Mouse (Mus musculus) kidney, adult 2 months (tissue): ENCODE measurements around the gene Fhl2. TPM values are rescaled to one million over a fixed set of nuclear protein-coding genes. Genes with fewer than 3 reads are reported as not detected.
A peak's percentile ranks its signal among the peaks of the same experiment; 100 is the strongest.

Source experiments
- DNase-seq: peaks from one replicate; pipeline ENCODE4 v3.0.0; 2021
- H3K27ac ChIP-seq: fragments of 200-500 bp; 2 replicates; pipeline ENCODE4 v1.5.1; 2012; ENCODE audit warnings: low read depth, low read length, control low read depth, inconsistent platforms; ENCODE audit not compliant: insufficient read depth
- H3K27me3 ChIP-seq: fragments of 200-500 bp; replicated peaks from 2 replicates; pipeline ENCODE4 v1.6.1; 2012; ENCODE audit warnings: mild to moderate bottlenecking, moderate library complexity, low read length, inconsistent platforms; ENCODE audit not compliant: control insufficient read depth, insufficient read depth
- H3K36me3 ChIP-seq: fragments of 200-500 bp; 2 replicates; pipeline ENCODE4 v1.6.1; 2012; ENCODE audit warnings: mild to moderate bottlenecking, moderate library complexity, low read length, inconsistent platforms; ENCODE audit not compliant: control insufficient read depth, insufficient read depth
- H3K4me1 ChIP-seq: fragments of 200-500 bp; 2 replicates; pipeline ENCODE4 v1.6.1; 2011; ENCODE audit warnings: low read length; ENCODE audit not compliant: control insufficient read depth, insufficient read depth
- H3K4me3 ChIP-seq: fragments of 200-500 bp; 2 replicates; pipeline ENCODE4 v1.5.1; 2011; ENCODE audit warnings: mild to moderate bottlenecking, low read depth, low read length, control low read depth; ENCODE audit not compliant: insufficient read depth
- CTCF ChIP-seq: fragments of 200-500 bp; conservative IDR thresholded peaks from 2 replicates; pipeline ENCODE4 v1.5.1; 2011; ENCODE audit warnings: low read depth, mild to moderate bottlenecking, control low read depth, low read length, moderate library complexity, mixed read lengths; ENCODE audit not compliant: insufficient read depth, insufficient read length
- POLR2A ChIP-seq: fragments of 200-500 bp; IDR thresholded peaks from one replicate; pipeline ENCODE4 v1.6.1; 2011; ENCODE audit warnings: low read depth, low read length, control low read depth
- whole genome bisulfite sequencing: fragments of 180-500 bp; shearing (Covaris S2); methylation state at CpG from one replicate; pipeline ENCODE4 v1.1.7; 2018; 5-methylcytosine and 5-hydroxymethylcytosine counted together
- polyA plus RNA-seq: library from polyadenylated mRNA; depleted of rRNA; stranded (reverse); fragments of >200 nt; gene quantifications from 2 replicates; pipeline ENCODE4 v1.2.3, GENCODE M21; 2012; rRNA removed

Fhl2 gene
- polyA plus RNA-seq = 45.3 and 48.1 TPM in 2 replicates

DNA sequence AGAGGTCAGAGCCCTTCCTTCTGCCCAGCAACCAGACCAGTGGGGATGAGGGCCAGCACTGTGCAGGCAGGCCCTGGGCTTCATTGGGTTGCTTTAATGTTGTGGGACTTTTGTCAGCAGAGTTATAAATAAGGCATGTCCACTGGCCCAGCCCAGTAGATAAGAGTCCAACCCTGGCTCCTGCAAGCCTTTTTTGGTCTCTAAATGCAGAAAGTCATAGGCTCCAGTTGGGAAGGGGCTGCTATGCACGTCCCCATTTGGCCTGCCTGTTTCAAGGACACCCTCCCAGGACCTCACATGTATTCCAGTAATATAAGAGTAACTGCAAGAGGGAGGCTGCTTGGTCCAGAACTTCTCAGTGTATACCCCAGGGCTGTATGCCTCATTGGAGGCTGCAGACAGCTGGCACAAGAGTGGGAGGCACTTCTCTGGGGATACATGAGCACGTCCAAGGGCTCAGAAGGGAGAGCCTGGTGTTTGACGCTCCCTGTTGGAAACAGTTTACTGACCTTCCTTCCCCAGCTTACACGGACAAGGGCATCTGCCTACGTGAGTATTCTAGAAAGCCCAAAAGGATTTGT is at the start of gene Fhl2:
Gene Fhl2 (minus strand): TSS at position 324 of the 581 bp plus-strand sequence.
- Histone ChIP-seq H3K27ac (peak within 1 kb of the TSS; percentile 77), H3K4me3 (peak within 1 kb of the TSS; percentile 33), H3K36me3 (no peaks in the 10 kb centered on the region), H3K4me1 (0 out of 2 replicates have a peak, but pooled peaks cover 2% of the 10 kb centered on the region), H3K27me3 (no peaks in the 10 kb centered on the region)
- TF ChIP-seq POLR2A = no peak
- no peak for DNase-seq
- 68% methylated on average over 5 of the region's 5 CpGs for WGBS

DNA sequence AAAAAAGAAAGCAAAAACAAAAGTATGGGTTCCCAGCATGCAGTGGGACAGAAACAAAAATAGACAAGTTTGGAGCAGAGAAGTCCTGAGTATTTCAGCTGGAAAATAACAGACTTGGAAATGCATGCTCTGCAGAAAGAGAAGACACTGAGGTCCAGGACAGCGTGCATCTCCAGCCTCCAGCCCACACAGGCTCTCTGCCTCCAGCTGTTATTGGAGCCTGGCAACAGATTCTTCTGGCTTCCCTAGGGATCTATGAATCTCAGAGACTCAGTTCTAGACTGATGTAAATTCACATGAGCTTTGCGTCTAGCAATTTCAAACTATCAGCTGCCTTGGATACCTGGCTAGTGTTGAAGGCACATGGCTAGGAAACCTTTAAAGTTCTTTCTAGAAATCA is 48.2 kb upstream of the Fhl2 start:
- H3K27ac ChIP-seq = no peak overlapping the region
- TF ChIP-seq CTCF = no peak
- no peak for TF ChIP-seq POLR2A
- peak; percentile 57 for DNase-seq
- 68% methylated on average over 2 of the region's 2 CpGs for WGBS
- H3K4me3 ChIP-seq = no peak overlapping the region
- H3K36me3 ChIP-seq = no peaks in the 10 kb centered on the region
- no peaks in the 10 kb centered on the region for H3K4me1 ChIP-seq
- H3K27me3 ChIP-seq = no peaks in the 10 kb centered on the region

DNA sequence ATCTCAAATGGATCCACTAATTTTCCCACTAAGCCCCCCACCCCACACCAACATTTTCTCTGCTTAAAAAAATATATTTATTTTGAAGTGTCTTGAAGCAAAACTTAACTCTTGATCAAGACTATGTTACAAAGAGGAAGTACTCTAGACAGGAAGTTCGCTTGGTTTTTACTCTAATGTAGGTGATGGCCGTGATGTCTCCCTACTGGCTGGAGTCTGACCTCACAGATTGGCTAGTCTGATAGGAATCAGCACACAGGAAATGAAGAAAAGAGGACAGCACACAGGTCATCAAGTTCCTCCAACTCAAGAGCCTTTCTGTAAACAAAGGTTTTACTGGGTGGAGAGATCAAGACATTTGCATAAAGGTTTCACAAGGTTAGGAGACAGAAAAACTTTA is 44.4 kb upstream of the Fhl2 start:
- 69% methylated on average over 2 of the region's 2 CpGs for WGBS
- H3K36me3 ChIP-seq = no peaks in the 10 kb centered on the region

DNA sequence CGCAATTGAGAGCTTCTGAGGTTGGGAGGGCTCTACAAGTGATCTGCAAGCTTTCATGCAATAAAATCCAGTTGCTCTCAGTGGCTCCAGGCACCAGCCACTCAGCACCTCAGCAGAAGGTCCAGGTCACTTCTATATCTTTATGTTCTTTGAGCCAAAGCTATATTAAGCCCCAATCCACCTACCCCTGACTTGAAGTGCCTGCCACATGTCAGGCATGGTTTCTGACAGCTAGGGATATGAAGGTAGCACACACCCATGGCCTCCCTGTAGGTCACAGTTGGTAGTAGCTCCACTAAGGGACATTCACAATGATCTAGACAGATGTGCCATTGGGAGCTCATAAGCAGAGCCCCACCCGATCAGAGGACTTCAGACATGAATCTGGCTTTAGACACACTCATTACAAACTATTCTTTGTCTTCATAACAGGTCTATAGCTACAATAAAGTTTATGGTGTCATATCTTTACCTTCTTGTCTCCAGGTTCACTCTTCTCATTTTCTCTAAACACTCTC is 43.1 kb upstream of the Fhl2 start:
- 93% methylated on average over 2 of the region's 2 CpGs for WGBS
- Histone ChIP-seq H3K27ac (no peak overlapping the region), H3K27me3 (no peaks in the 10 kb centered on the region), H3K4me1 (no peaks in the 10 kb centered on the region), H3K36me3 (no peaks in the 10 kb centered on the region), H3K4me3 (no peak overlapping the region)
- TF ChIP-seq POLR2A (no peak), CTCF (no peak)
- no peak for DNase-seq

More for the DNA sequence above, 44.4 kb upstream of the Fhl2 start:
- Histone ChIP-seq H3K4me3 (no peak overlapping the region), H3K4me1 (no peaks in the 10 kb centered on the region), H3K27me3 (no peaks in the 10 kb centered on the region), H3K27ac (no peak overlapping the region)
- TF ChIP-seq CTCF (no peak), POLR2A (no peak)
- DNase-seq = peak; percentile 24

DNA sequence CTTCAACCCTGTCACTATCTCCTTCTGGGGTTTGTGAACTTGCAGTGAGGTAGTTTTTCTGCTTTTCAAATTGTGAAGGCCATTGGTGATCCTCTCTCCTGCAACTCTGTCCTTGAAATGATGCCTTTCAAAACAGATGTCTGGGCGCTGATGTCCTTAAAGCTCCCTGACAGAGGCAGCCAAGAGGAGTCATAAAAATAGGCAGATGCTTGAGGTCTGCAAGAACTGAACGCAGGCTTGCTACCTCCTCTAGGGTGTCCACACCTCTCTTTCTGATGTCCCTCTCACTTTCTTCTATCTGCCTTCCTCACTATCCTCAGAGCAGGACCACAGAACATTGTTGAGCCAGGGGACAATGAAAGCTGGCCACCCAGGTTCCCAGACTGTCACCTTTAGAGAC is 41.7 kb upstream of the Fhl2 start:
- TF ChIP-seq POLR2A = no peak
- TF ChIP-seq CTCF = no peak
- 63% methylated on average over 2 of the region's 2 CpGs for WGBS
- Histone ChIP-seq H3K4me1 (no peaks in the 10 kb centered on the region), H3K4me3 (no peak overlapping the region), H3K27ac (no peak overlapping the region), H3K27me3 (no peaks in the 10 kb centered on the region), H3K36me3 (no peaks in the 10 kb centered on the region)
- DNase-seq = no peak

DNA sequence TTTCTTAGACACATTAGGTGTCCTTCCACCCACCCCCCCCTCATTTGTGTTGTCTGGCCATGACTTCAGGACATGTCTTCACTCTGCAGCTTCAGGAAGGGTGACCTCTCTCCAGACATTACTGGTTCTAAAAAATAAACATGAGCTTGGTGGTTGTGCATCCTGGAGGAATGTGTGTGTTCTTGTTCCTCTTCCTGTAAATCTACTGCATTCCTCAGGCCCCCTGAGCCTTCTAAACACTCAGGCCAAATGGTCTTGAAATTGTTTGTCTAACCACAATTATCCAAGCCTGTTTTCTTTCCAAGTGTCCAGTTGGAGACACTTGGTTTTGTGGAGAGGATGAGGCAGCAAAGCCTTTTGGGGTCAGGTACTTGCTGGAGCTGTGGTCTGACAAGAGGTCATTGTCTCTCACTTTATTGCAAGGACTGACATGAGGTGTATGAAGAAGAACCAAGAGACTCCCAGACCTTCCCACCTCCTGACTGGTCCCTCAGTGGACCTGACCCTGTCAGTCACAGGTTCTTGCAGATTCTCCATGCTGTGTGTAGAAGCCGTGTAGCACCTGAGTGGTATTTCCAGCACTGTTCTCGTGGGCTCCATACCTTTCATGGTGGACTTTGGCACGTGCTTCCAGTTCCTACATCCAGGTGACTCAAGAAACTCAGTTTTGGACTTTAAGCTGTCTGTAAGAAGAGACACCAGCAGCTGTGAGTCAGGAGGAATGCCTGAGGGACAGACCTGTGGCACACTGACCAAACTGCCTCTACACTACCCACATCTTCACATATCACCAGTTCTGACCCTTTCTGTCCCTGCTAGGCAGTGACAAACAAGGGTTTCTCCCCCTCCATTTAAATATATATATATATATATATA is 40.8 kb upstream of the Fhl2 start:
- peak overlapping the region; percentile 24; the same call in 1 of the 2 replicates for H3K27ac ChIP-seq
- H3K27me3 ChIP-seq = no peaks in the 10 kb centered on the region
- no peaks in the 10 kb centered on the region for H3K36me3 ChIP-seq
- no peak overlapping the region for H3K4me3 ChIP-seq
- DNase-seq = peak; percentile 50
- WGBS = 83% methylated on average over 3 of the region's 3 CpGs
- TF ChIP-seq CTCF (no peak), POLR2A (no peak)
- no peaks in the 10 kb centered on the region for H3K4me1 ChIP-seq

DNA sequence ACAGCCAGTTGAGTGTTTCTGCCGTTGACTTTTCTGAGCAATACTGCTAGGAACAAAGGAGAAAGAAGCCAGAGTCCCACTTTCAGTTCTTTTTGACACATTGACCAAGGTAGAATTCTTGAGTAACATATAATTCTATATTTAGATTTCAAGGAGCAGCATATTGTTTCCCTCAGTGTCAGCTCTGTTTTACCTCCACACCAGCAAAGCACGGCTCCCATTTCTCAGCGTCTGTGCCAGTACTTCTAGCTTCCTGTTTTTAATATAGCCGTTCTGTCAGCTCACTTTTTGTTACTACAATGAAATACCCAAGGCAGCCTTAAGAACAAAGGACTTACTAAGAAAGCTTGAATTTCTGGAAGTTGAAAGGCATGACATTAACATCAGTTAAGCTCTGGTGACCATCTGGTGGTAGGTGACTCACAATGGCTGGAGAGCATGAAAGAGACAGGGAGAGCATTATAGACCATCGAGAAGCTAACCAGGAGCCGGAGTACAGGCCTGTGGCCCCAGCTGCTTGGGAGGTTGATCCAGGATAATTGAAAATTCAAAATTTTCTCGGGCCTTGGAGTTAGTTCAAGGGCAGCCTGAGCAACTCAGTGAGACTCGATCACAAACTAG is 28.9 kb upstream of the Fhl2 start:
- Histone ChIP-seq H3K36me3 (no peaks in the 10 kb centered on the region), H3K27ac (peak overlapping the region; percentile 97), H3K4me1 (peaks cover 13% of the 10 kb centered on the region), H3K4me3 (no peak overlapping the region), H3K27me3 (no peaks in the 10 kb centered on the region)
- WGBS = 36% methylated on average over 8 of the region's 8 CpGs
- DNase-seq = peak; percentile 22
- TF ChIP-seq POLR2A = no peak
- TF ChIP-seq CTCF = no peak
